Mouse (Mus musculus): ENCODE measurements around the gene Gse1. TPM values are rescaled to one million over a fixed set of nuclear protein-coding genes. Genes with fewer than 3 reads are reported as not detected.

Gene Gse1
- total RNA-seq, 2 experiments from 2014 or later: 21.2 to 26.6 TPM

DNA sequence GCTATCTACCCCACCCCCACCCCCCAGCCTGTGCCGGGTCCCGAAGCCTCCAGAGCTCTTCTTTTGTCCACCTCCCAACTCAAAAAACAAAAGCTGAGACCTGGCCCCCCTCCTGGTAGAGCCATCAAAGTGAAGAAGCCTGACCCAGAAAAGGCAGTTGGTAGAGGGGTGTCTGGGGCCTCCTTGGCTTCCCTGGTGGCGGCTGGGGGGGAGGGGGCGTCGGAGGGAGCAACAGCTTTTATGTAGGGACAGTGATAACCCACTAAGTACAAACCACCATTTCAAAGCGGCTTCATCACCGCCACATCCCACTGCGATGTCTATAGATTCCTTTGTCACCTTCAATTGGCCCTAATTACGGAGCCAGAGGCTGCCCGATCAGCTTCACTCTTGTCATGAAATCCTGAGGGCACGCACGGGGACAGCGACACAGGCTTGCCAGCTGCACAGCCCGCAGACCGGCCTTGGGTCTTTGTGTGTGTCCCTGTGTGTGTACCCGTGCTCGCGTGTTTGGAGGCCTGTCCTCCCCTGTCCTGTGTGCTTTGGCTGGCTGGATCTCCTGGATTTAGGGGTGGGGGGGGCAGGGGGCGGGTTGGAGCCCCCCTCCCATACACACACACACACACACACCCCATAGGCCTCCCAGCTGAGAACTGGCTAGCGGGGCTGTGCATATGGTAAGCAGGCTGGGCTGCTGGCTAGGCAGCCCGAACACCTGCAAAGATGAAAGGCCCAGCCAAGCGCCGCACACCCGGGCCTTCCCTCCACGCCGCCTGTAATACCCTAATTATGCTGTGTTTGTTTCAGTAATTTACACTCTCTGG is 285.6 kb downstream of the Gse1 start:
- DNase-seq: no peak
- intact Hi-C loops (cut with DNase I): no loop called here

DNA sequence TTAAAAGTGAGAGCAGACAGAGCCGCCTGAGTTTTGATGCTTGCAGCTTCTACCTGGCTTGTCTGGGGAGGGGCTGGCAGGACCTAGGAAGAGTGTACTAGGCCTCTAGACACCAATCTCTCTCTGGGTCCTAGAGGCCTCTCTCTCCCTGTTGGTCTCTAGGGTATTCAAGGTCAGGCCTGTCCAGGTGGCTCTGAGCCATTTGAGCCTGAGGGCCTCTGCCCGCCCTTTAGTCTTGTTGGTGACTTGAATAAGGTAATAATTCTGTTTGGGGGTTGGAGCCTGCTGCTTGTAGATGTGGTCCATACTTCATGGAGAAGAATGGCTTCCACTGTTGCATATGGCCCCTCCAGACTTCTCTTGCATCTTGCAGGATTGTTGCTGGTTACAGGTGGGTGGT is 287.0 kb downstream of the Gse1 start:
- intact Hi-C loops (cut with DNase I): no loop called here
- DNase-seq: no peak

DNA sequence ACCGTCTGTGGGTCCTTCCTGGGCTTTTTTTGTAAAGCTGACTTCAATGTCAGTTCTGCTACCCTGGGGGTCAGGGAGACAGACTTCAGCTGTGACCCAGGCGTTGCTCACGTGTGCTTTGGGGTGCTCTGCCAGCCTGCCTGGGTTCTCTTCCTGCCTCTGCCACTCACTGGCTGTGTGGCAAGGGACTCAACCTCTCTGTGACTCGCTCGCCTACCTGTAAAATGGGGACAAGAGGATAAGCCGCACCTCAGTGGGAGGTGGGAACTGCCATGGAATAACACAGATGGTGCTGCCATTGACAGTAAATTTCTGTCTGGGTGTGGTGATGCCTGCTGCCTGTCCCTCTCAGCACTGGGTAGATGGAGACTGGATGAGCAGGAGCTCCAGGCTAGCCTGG is 287.4 kb downstream of the Gse1 start:
- DNase-seq: no peak
- intact Hi-C loops (cut with DNase I): no loop called here

DNA sequence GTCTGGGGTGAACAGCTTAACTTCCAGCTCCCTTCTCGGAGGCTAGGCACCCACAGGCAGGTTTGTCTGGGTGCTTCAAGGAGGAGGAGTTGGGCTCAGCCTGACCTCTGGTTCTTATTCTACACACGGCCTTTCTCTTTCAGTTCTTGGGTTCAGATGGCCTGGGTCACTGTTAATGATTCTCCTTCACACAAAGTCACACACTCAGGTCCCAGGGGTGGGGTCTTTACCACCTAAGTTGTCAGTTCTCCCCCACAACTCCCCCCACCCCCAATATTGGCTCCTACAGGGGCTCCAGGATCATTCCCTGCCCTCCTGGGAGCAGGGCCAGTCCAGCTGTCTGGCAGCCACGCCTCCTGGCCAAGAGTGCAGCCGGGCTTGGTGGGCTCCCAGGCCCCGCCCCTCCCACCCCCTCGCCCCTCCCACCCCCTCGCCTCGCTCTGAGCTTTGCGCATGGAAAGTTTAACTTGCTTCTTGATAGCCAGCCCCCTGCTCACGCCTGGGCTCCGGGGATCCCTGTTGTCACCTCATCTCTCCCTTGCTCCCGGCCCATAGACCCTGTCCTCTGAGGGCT is 288.0 kb downstream of the Gse1 start:
- intact Hi-C loops (cut with DNase I): no loop called here
- no peak for DNase-seq

DNA sequence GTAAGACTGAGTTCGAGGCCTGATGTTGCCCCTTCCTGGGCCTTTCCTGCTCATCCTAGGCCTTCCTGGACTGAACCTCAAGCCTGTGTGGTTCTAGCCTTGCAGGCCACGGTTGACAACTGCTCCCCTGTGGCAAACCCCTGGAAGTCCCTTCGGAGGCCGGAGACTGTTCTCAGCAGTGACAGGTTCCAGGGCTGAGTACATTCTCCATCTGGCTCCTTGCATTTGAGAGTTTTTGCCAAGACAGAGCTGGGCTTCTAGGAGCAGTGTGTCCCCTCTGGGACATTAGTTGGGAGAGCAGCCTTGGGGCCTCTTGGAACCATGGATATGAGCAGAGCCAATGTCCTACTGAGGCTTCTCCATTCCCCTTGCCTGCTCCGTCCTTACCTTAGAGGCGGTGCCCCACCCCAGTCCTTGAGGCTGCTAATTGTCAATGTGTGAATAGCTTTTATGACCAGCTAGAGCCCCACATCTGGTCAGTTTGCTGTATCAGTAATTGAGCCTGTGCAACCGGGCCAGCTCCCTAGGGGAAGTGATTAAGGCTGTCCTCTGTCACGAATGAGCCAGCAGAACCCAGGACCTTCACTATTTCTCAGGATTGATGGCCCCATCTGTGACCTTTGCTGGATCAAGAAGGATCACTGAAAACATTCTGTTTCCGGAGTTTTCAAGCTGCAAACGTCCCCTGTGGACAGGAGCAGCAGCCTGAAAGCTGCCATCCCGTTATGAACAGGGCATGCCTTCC is 289.6 kb downstream of the Gse1 start:
- DNase-seq: no peak
- intact Hi-C loops (cut with DNase I): no loop called here

DNA sequence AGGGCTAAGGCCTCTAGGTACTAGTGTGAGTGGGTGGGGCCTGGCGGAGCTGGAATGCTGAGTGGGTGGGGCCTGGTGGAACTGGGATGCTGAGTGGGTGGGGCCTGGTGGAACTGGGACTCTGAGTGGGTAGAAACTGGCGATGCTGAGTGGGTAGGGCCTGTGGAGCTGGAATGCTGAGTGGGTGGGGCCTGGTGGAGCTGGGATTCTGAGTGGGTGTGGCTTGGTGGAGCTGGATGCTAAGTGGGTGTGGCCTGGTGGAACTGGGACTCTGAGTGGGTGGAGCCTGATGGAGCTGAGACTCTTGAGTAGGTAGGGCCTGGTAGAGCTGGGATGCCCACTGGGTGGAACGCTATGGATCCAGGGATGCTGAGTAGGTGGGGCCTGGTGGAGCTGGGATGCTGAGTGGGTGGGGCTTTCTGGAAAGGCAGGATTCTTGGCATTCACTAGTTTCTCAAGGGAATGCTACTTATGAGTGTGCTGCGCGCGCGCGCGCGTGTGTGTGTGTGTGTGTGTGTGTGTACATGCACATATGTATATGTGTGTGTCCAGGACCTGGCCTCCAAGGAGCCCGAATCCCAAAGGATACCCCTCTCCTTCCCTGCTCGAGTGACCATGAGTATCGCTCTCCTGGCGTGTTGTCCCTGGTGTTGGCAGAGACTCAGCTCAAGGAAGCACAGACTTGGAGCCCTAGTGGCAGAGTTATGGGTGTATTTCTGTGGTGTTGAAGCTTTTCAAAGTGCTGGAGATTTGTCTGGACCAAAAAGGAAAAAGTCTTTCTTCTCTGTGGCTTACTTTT is 290.7 kb downstream of the Gse1 start:
- DNase-seq: no peak
- intact Hi-C loops (cut with DNase I): no loop called here

DNA sequence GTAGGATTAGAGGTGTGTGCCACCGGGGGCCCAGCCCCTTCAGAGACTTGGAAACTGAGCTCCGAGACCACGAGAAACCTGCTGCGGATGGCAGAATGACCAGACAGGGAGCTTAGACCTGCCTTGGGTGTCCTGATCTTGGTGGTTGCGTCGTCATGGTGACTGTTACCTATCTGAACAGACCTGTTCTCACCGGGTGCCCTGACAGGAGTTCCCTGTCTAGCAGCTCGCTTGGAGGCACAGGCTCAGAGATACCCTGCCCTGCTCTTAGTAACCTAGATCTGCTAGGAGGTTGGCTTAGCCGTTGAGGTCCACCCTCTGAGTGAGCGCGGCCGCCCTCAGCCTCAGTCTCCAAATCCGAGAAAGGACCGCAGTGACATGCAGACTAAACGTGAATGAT is 292.0 kb downstream of the Gse1 start:
- intact Hi-C loops (cut with DNase I): loop anchor here (2.0 kb wide), 1 partner anchor 23 kb away; no protein-coding TSS in a partner anchor

DNA sequence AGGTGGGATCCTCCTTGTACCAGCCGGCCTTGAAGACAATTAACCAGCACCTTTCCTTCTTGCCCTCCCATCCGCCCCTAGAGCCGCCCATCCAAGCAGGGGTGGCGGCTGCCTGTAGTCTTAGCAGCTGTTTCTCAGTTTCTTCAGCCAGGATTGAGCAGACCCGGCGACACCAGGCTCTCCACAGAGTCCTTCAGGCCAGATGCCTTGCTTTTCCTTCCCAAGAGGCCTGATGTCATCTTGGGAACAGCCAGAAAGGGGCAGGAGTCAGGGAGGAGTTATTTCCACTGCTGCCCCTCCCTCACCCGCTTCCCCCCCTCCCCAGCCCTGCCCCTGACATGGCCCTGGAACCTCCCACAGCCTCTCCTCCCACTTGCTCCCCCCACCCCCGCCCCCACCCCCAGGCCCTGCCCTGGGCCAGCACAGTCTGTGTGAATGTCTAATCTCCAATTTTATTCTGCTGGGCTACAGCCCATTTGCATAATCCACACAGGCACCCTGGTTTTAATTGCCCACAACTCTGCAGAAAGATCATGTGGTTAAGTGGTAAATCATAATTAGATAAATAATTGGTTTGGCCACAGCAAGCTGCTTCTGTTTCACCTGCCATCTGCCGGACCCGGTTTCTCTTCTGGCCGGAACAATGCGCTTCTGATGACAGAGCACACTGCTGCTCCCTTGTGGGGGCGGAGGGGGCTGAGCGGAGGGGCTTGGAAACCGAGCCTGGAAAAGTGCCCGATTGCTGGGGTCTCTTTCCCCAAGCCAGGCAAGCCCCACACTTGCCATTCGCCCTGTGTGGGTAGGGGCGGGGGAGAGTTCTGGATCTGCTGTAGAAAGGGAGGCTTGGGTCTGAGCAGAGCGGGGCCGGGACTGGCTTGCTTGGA is 292.7 kb downstream of the Gse1 start:
- DNase-seq: peak; percentile 55 to 57
- intact Hi-C loops (cut with DNase I): loop anchor here (2.0 kb wide), 1 partner anchor 24 kb away; no protein-coding TSS in a partner anchor

More for the DNA sequence above, 292.0 kb downstream of the Gse1 start:
- DNase-seq: no peak

DNA sequence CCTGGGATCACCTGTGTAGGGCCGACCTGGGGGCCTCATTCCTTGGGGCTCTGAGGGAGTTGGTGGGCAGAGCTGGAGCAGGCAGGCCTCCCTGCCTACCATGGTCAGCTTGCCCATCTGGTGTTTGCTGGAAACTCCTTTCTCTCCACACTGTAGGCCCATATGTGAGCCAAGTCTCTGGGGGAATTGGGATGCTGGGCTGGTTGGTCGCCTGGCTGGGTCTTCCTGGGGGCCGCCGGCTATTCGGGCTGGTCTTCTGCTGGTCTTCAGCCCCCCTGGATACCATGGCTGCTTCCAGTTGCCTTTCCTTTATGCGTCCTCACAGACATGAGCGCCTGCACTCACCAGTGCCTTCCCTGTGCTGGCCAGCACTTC is 293.3 kb downstream of the Gse1 start:
- intact Hi-C loops (cut with DNase I): loop anchor here (2.0 kb wide), 1 partner anchor 25 kb away; no protein-coding TSS in a partner anchor
- DNase-seq: no peak

DNA sequence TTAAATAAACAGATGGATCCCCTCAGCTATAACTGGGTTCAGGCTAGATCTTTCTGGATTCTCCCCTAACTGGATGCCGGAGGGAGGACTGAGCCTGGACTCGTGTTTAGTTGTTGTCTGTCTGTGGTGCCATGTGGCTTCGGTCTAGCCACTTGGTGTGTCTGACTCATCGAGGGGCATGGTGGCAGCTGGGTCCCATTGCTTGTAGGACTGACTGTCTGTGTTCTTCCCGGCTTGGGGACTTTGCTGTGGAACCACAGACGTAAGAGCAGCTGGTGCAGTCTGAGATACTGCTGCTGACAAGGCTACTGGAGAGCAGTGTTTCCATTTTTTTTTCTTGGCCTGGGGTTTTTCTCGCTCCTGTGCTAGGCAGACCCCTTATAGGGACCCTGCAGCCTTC is 295.4 kb downstream of the Gse1 start:
- no peak for DNase-seq
- intact Hi-C loops (cut with DNase I): no loop called here

DNA sequence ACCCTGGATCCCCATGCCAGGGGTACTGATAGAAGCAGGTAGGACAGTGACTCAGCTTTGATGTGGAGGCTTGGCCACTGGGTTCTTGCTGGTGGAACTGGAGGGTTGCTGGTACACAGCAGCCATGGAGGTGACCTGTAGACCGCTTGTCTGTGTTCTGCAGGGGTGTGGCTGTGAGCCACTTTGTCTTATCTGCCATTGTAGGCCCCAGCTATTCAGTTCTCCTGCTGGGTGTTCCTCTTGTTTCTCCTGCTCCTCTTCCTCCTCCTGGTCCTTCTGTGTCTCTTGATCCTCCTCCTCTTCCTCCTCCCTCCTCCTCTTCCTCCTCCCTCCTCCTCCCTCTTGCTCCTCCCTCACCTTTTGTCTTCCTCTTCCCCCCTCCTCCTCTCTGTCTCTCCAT is 296.9 kb downstream of the Gse1 start:
- no peak for DNase-seq
- intact Hi-C loops (cut with DNase I): no loop called here

DNA sequence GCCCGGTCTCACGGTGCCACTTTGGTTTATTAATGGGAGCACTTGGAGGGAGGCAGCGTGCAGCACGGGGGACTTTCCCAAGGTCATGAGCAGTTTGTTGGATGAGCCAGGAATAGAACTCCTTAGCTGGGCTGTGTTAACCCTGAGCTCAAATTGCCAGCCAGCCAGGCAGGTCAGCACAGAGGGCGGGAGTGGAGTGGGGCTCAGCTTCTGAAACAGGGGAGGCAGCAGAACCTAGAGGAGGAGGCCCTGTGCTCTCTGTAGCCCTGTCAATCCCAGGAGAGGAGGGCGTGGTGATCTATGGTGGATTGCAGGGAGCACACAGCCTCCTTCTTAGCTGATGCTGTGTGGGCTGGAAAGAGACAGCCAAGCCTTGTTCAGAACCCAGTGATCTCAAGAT is 297.6 kb downstream of the Gse1 start:
- no peak for DNase-seq
- intact Hi-C loops (cut with DNase I): no loop called here

DNA sequence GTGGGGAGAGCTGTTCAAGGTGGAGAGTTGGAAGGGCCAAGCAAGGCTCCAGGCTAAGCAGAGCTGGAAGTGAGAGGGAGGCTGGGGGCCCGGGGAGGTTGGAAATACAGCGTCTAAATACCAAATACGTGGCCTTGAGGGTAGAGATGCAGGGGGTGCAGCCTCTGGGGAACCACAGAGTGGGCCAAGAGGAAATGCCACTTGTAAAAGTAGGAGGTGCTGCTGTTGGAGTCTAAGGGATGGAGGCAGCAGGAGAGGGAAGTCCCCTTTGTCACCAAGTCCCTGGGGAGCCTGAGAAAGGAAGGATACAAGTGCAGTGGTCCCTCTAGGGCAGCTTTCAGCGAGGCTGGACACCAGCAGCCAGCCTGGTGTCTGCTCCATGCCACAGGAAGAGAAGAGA is 298.3 kb downstream of the Gse1 start:
- DNase-seq: no peak
- intact Hi-C loops (cut with DNase I): no loop called here

DNA sequence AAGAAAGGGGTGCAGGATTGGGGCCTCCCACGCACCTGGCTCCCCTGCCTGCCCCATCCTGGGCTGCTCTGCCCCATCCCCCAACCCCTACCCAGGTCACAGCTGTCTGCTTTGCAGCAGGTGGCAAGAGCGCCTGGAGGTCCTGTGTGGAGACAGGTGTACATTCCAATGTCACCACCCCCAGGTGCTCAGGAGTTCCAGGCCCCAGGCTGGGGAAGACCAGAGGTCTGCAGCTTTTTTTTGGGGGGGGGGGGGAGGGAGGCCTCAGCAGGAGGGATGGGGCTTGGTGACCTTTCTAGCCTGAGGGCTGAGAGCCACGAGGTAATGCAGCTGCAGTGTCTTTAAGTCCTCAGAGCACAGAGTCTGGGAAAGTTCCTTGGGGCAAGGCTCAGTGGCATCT is 300.1 kb downstream of the Gse1 start:
- no peak for DNase-seq
- intact Hi-C loops (cut with DNase I): no loop called here

DNA sequence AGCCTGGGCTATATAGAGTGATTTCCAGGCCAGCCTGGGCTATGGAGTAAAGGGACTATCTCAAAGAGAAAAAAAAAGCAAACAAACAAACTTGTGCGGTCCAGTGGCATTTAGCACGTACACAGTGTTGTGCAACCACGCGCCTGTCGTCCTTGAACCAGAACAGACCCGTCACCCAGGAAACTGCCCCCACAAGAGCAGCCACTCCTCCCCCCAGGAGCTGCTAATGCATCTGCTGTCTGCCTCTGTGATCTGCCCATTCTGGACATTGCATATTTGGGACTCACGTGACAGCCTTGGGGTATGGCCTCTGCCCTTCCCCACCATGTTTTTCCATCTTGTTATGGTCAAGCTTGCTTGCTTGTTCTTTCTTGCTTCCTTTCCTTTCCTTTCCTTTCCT is 301.0 kb downstream of the Gse1 start:
- no peak for DNase-seq
- intact Hi-C loops (cut with DNase I): no loop called here

DNA sequence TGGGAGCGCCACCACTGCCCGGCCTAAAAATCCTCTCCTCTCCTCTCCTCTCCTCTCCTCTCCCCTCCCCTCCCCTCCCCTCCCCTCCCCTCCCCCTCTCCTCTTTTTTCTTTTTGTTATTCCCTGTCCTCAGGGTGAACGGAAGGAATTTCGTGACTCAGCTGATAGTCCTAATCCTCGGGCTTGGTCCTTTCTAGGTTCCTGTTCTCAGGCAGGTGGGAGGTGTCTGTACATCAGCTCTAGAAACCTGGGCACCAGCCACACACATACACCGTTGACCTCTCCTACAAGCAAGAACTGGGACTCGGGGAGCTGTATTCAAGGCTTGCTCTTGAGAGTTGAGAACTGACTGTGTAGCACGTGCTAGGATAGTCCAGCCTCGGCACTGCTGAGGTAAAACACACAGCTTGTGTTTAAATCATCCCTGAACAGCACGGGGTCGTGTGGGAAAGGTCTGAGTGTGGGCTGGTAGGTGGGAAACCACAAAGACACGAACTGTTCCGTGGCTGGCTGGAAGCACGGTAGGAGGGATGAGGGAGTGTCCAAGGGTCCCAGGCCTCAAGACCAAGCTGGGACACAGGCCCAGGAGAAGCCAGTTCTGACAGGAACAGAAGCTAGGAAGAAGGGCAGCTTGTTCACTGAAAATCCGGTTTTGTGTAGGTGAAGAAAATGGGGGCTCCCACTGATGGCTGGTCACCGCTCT is 302.8 kb downstream of the Gse1 start:
- intact Hi-C loops (cut with DNase I): loop anchor here (5.0 to 10.0 kb wide), 2 partner anchors 59 to 356 kb away; partner anchors contain the start of gene Fam92b
- no peak for DNase-seq

DNA sequence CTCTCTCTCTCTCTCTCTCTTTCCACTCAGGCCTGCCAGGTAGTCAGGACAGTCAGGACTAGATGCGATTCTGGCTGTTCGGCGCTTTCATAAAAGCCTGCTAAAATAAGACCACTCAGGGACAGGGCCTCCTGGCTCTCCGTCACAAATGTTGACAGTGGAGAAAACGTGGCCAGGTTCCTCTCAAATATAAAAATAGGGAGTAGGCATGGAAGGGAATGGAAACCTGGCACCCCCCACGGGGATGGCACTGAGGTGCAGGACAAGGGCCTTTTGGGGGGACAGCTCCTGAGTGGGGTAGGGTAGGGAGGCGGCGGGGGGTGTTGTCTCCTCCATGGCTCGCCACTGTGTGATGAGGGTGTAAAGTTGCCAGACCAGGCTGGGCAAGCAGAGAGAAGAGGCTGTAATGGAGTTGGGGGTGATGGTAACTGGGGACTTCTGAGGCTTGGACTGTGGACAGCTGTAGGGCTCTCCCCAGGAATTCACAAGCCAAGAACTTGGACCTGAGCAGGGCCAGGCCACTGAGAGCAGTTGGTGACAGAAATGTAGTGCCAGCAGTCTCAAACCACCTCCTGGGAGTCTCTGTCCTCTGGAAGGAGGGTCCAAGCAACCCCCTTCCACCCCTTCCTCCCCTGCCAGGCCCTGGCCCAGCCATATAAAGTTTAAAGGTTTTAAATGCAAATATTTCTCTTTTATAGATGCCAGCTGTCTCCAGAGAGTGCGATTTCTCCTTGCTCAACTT is 303.7 kb downstream of the Gse1 start:
- intact Hi-C loops (cut with DNase I): loop anchor here (5.0 to 10.0 kb wide), 2 partner anchors 60 to 357 kb away; partner anchors contain the start of gene Fam92b
- DNase-seq: no peak

DNA sequence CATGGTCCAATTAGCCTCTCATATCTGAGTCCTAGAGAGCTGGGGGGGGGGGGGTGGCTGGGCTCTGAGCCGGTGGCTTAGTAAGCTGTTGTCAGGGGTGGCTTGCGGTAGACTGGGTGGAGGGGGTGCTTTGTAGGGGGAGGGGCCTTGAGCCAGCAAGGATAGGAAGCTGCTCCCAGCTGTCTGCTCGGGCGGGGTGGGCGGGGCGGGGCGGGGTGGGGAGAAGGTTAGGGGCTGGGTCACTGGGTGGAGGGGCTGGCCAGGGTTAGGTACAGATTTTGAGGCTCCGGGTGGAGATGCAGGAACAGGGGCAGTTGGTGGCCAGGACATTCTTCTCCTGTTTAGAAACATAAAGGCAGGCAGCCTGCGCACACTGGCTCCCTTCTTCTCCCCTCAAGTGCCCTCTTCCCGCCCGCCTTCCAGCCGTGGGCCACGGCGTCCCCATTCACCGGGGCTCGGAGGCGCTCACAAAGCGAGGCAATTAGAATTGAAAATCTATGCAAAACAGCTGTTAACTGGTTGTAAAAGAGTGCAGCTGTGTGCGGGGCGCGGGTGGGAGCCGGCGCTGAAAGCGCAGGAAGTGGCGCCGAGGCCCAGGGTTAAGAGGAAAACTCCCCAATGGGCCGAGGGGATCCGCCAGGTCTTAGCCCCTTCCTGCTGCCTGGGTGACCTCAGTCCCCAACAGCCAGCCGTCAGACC is 304.4 kb downstream of the Gse1 start:
- intact Hi-C loops (cut with DNase I): loop anchor here (5.0 to 10.0 kb wide), 2 partner anchors 60 to 358 kb away; partner anchors contain the start of gene Fam92b
- no peak for DNase-seq
